Mouse (Mus musculus): ENCODE data around the gene Tmem120b. TPM values are rescaled to one million over a fixed set of nuclear protein-coding genes. Genes with fewer than 3 reads are reported as not detected.

Tmem120b gene
- total RNA-seq (2021) = 10 to 100 TPM; 32.0 to 33.2 TPM
- polyA plus RNA-seq (2012; rRNA removed) = 19.0 and 32.8 TPM in 2 replicates
- long read RNA-seq, transcript Tmem120b-201 (12 exons, 2,164 nt) = major isoform, 37 of 49 reads
- long read RNA-seq, partial matches to known transcripts = 4 of 49 reads
- long read RNA-seq, other reads (novel, unspliced or antisense) = 8 of 49 reads

GRCm38 (mm10) chr5:123068115-123068514, at the start of gene Tmem120b:
Gene Tmem120b, plus strand, starts transcription at chr5:123068415.
- DNase-seq = no peak

DNA sequence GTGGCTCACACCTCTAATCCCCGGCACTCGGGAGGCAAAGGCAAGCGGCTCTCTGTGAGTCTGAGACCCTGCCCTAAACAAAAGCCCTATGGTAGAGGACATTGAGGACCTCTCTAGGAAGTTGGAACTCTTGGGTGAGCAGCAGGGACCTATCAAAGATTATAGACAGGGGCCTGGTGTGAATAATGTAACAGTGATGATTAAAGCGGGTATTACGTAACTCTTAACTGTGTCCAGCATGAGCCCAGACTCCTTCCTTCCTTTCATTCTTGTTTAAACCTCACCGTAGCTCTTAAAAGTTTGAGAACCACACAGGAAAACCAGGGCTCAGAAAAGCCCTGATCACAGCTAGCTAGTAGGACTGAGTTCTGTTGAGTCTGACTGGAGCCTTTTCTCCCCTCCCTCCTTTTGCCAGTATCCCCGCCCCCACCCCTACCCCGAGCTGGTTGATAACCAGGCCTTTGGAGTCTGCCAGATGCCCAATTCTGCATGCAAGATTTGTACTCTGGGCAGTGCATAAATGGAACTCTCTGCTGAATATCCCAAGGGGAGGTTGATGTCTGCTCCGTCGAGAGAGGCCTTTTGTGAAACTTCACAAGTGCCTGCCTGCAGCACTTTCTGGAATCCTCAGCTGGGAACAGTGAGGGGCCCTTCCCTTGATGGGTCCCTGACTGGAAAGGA, 48.7 kb upstream of the Tmem120b start:
- DNase-seq = no peak

DNA sequence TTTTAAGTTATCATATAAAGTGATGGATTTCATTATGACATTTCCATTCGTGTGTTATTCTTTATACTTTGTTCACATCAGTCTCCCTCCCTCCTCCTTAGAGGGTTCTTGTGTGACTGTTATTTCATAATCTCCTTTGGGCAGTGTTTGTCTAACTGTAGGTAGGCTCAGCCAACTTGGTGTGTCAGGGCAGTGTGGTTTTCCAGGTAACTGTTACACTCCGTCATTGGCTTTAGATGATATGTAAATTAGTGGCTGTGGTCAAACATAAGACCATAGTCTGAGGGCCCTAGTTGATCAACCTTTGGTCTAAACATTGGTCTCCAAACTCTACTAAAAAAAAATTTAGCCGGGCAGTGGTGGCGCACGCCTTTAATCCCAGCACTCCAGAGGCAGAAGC, 47.8 kb upstream of the Tmem120b start:
- no peak for DNase-seq

DNA sequence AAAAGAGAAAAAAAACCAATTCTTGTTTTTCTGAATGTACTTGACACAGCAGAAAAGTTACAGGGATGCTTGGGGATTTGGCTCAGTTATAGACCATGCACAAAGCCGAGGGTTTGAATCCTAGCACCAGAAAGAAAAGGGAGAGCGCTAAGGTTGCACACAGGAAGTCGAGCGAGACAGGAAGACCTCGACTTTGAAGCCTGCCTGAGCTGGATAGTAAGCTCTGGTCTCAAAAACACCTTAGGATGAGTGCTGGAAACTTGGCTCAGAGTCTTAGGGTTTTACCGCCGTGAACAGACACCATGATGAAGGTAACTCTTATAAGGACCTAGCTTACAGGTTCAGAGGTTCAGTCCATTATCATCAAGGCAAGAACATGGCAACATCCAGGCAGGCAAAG, 46.8 kb upstream of the Tmem120b start:
- no peak for DNase-seq

DNA sequence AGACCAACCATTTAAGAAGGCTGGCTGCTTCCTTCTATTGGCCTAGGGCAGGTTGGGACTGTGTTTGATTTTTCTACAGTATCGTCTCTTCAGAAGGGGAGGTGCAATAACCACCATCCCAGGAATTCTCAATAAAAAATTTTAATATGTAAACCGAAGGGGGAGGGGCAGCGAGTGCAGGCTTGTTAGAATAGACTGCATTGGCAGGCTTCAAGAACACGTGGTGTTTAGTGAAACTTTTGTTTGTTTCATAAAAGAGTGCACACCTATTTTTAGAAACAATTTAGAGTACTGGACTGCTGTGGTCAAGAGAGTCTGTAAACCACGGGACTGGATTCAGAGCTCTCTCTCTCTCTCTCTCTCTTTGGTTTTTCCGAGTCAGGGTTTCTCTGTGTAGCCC, 45.2 kb upstream of the Tmem120b start:
- DNase-seq = no peak

DNA sequence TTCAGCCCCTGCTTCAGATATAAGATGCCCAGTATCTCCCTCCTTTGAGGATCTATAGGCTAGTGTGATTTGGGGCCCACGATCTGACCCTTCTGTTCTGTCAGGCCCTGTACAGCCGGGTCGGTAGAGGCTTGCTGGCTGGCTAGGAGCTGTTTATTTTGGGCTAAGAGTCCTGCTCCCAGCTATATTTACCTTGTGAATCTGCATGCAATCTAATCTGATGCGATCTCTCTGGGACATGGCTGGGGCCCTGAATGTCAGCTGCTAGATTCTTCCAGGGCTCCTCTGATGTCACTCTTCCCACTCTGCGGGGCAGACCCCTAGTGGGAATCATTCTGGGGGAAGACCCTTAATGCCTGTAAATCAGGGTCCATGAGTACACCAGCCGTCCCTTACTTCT, 43.9 kb upstream of the Tmem120b start:
- no peak for DNase-seq

GRCm38 (mm10) chr5:123024965-123025573, 43.1 kb upstream of the Tmem120b start:
- DNase-seq = no peak

DNA sequence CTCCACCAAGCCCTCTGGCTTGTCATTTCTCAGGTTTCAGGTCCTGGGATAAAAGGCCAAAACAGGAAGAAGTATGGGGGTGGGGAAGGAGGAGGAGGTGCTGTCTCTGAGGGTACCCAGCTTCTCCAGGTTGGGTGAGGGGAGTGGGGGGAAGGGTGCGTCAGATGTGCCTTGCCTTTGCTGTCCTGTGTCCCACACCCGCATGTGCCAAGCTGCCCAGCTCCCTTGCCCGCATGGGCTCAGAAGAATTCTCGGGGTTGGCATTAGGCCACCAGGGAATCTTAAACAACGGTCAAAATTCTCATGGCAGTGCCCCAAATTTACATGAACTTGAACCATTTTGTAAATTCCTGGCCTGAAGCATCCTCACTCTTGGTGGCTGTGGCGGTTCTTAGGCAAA, 41.8 kb upstream of the Tmem120b start:
- DNase-seq = no peak

DNA sequence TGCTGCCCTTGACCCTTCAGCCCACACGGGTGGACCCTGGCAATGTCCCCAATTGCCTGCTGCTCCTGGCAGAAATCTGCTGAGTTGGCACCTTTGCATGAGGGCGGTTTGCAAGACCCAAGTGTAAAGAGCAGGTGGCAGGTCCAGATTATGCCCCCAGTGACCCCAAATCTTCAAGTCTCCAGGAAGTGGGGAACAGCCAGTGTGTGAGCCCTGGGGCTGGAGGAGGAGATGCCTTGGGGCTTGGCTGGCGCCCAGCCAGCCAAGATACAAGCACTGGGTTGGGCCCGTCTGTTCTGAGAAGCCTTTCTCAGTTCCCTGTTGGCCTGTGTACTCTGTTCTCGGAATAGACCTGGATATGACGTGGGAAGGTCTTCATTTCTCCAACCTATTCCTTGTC, 40.8 kb upstream of the Tmem120b start:
- no peak for DNase-seq

GRCm38 (mm10) chr5:123029729-123030128, 38.5 kb upstream of the Tmem120b start:
- no peak for DNase-seq

DNA sequence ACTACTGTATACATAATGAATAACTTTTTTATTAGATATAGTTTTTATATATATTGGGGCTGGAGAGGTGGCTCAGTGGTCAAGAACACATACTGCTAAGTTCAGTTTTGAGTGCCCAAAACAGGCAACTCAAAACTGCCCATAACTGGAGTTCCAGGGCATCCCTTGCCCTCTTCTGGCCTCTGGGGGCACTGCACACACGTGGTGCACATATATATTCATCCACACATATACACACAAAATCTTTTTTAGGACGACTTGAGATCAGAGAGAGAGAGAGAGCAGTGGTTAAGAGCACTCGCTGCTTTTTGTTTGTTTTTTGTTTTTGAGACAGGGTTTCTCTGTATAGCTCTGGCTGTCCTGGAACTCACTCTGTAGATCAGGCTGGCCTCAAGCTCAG, 36.9 kb upstream of the Tmem120b start:
- no peak for DNase-seq

DNA sequence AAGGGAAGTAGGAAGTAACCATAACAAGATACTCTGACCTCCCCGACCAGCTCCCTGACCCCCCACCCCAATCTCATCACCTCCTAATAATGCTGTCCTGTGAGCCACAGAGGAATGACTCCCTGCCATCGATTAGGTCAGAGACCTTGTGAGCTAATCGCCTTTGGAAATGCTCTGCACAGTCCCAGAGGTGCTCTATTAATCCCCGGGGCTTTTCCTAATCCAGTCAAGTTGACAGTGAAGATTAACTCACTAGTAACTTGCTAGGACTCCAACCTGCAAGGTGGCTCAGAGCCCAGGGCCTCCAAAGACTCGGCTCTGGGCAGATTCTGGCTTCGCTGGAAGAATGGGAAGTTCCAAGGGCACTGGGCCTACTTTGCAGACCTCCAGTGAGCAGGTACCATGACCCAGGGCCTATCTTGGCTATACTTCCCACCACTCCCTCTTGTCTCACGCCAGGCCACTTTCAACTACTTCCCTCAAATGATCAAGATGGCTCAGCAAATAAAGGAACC, 34.5 kb upstream of the Tmem120b start:
- no peak for DNase-seq

- no peak for DNase-seq
These were observed 33.1 kb upstream of the Tmem120b start for GRCm38 (mm10) chr5:123035089-123035488.

GRCm38 (mm10) chr5:123035564-123035963, 32.7 kb upstream of the Tmem120b start:
- DNase-seq = no peak

DNA sequence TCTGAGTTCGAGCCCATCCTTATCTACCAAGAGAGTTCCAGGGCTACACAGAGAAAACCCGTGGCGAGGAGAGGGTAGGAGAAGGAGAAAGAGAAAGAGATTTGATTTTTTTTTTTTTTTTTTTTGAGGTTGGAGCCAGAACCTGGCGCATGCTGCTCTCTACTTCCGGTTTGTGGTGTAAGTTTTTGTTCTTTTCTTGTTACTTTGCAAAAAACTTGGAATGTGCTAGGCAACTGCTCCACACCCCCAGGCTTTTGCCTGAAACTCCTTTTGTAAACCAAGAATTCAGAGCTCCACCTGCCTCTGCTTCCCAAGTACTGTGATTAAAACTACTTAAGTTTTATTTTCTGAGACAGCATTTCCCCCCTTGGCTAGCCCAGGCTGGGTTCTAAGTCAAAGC, 30.1 kb upstream of the Tmem120b start:
- no peak for DNase-seq

DNA sequence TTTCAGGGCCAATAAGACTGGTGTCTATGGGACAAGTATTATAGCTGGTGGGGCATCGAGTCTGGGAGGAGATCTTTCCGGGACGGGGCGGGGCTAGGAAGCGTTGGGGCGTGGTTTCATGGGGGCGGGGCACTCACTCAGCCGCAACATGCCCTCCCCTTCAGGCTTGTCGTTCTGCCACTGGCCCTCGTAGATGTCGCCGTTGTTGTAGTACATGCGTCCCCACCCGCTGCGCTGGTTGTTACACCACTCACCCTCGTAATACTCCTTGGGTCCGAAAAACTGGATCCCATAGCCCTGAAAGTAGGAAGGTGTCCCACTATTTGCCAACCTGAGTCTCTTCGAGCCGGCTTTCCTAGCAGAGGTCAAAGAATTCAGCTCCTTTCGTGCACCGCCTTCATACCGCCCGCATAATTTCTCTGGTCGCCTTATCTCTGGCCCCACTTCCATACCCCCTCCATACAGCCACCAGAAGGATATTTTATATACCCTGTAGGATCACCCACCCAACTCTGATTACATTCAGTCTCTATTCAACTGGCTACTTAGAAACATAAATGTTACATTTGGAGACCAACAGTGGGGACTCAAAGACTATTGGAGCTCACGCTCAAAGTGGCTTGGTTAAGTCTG, 29.0 kb upstream of the Tmem120b start:
- peak; percentile 89 for DNase-seq

DNA sequence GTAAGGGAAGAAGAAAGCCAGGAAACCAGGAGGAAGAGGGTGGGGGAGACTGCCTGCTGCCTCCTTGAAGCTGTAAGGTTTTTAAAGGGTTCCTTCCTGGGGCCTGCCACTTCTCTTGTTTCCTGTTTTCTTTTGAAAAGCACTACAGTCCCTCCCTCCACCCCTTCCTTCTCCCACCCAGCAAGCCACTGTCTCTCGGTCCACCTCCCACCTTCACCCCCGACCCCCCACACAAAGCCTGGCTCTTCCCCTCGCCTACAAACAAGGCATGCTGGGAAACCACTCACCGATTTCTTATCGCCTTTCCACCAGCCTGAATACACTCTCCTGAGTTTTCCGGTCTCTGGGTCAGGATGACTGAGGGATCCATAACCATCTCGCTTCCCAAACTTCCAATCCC, 27.4 kb upstream of the Tmem120b start:
- no peak for DNase-seq

DNA sequence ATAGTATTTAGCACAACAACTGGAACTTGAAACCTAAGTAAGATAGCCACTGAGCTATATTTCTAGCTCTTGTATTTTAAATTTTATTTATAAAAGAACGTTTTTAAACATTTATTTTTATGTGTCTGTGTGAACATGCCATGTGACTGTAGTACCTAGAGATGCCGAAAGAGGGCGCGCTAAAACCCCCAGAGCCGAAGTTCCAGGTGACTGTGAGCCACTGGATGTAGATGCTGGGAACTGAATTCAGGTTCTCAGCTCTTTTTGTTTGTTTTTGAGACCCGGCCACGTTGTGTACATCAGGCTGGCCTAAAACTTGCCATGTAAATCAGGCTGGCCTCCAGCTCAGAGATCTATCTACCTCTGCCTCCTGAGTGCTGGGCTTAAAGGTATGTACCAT, 24.4 kb upstream of the Tmem120b start:
- no peak for DNase-seq

- peak; percentile 63 for DNase-seq
These were observed 22.5 kb upstream of the Tmem120b start for GRCm38 (mm10) chr5:123045561-123046295.

DNA sequence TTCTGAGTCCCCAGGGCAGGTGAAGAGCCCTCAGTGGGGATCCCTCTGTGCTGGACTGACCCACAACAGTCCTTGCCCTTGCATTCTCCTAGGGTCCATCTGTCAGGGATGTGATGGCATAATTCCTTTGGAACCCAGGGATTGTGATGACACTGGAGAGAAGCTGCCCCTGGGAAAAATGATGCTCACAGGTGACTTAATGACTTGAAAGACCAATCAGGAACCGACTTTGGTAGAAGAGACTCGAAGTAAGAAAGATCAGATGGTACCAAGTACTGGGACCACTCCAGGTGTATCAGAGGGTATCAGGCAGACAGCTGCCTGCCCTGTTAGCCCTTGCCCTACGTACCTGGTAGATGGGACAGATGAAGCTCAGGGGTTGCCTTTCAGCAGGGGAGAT, 21.3 kb upstream of the Tmem120b start, which contains the start of gene Morn3:
TSS of gene Morn3 (minus strand) at position 101 of the 400 bp plus-strand sequence.
- no peak for DNase-seq

DNA sequence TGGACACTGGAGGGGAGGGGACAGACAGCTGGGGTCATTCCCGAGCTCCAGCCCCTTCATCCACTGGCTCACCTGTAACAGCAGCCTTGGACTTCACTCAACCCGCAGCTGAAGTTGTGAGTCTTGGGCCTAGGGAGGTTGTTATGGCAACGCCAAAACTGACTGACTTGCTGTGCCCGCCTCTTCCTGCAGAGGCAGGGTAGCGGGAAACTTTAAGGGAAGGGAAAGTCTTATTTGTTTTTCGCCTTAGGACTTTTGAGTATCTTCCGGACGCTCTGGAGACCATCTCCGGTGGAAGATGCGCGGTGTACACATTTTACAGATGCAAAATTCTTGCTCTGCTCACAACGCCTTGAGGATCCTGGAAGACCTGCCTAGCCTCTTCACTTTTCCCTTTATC, 18.9 kb upstream of the Tmem120b start:
- DNase-seq = no peak

GRCm38 (mm10) chr5:123050918-123051317, 17.3 kb upstream of the Tmem120b start:
- DNase-seq = no peak
